Mouse (Mus musculus) layer of hippocampus, postnatal 10 days (tissue): ENCODE measurements around the gene Xpr1. TPM values are rescaled to one million over a fixed set of nuclear protein-coding genes. Genes with fewer than 3 reads are reported as not detected.
A peak's percentile ranks its signal among the peaks of the same experiment; 100 is the strongest.

Experiments
- DNase-seq, 2 experiments: peaks; one replicate each; pipeline ENCODE4 v3.0.0; 2021; ENCODE audit warnings: low spot score in 2 of 2
- long read RNA-seq: library from polyadenylated mRNA; stranded (forward); transcript quantifications from one replicate; pipeline ENCODE4 v2.0.0, GENCODE M21; 2023
- total RNA-seq, 2 experiments: library from RNA; stranded (reverse); gene quantifications; 2 replicates each; pipeline ENCODE4 v1.2.3; 2021

The Xpr1 gene
- 100 to 1,000 TPM in 1 of 2 experiments, 10 to 100 TPM in 1; 99.4 to 105 TPM for total RNA-seq
- long read RNA-seq, partial matches to known transcripts, result 0 of 14 reads
- long read RNA-seq, other reads (novel, unspliced or antisense), result 14 of 14 reads

DNA sequence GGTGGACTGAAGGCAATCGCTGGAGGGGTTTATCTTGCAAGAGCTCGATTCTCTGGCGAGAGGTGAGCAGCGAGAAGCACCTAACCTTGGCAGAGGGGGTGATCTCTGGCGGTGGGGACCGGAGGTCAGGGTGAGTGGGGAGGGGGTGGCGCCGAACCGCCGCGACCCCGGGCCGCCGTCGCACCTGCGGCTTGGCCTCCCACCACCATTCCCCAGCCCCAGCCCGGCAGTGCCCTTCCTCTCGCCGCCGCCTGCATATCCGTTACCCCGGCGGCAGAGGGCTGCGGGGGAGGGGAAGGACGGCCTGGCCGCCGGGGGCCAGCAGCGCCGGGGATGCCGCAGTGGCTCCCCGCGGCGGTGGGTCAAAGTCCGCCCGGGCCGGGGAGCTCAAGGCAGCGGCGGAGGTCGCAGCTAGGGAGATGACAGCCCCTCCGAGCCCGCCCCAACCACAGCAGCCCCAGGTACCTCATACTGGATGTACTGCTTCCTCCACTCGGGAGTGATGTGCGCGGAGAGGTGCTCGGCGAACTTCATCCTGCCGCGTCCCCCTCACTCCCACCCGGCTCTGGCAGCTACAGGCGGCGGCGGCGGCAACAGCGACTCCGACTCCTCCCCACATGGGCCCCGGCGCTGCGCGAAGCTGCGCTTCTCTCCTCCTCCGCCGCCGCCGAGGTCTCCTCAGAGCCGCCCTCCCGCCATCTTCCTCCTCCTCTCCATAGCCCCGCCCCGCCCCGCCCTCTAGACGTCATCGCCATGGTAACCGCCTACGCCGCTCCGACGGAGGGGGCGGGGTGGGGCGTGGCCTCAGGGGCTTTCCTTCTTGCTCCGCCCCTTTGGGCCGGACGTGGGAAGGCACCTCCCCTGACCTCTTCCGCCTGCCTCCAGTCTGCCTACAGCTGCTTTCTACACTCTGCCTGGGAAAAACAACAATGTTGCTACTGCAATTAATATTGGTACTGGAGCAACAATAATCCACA lies at the start of gene Xpr1:
Gene Xpr1 (minus strand): TSS at position 715 of the 977 bp plus-strand sequence.
- DNase-seq, result peak; percentile 95 to 97

DNA sequence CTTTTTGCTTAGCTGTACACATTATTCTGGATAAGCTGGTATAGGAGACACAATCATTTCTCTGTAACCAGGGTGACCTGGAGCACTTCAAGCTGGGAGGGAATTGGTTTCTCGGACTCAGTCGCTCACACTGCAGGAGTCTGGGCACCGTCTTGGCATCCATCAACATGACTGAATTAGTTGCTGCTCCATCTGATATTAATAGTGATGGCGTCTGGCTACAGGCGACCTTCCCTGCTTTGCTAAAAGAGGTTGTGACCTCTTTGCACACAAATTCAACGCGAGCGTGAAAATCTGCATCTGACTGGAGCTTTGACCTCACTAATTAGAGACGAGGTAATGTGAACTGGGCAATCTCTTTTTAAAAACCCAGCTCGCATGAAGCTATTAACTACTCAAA lies 46.2 kb upstream of the Xpr1 start:
- DNase-seq, result no peak

GRCm38 (mm10) chr1:155462582-155462981 lies 45.4 kb upstream of the Xpr1 start:
- no peak for DNase-seq

GRCm38 (mm10) chr1:155457532-155457931 lies 40.3 kb upstream of the Xpr1 start:
- DNase-seq, result no peak

DNA sequence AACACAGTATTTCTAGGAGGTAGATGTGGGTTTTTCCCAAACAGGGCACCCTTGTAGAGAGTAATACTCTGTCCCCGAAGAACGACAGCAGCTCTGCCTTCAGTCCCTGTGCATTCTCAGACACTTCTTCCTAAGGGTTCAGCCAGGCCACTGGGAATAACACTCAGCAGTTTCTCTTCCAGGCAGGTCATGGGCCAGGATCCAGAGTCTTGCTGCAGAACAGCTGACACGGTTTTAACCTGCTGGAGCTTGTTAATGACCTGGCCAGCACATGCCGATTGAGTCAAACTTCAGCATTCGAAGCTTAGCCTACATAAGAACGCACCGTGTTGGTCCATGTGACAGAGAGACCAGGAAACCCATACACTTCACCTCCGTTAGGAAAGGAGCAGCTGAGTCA lies 36.0 kb upstream of the Xpr1 start:
- DNase-seq, result no peak

DNA sequence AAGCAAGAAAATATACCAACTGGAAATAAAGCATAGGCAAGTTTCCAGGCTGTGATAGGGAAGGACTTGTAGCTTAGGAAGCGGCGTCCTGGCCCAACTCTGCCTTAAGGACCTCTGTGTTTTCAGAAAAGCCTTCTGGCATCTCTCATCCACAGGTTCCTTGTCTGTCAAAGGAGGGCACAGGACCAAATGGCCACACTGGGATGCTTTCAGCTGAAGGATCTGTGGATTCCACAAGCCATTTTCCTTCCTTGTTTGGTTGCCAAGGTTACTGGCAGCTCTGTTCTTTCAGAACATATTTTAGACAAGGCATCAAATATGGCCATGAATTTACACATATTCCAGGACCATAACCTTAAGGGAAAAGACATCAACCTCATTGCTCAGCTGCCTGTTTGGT lies 31.7 kb upstream of the Xpr1 start:
- peak in 1 of 2 experiments; percentile 31 for DNase-seq

GRCm38 (mm10) chr1:155447277-155447676 lies 30.1 kb upstream of the Xpr1 start:
- DNase-seq, result no peak

GRCm38 (mm10) chr1:155443115-155443514 lies 25.9 kb upstream of the Xpr1 start:
- DNase-seq, result no peak

- DNase-seq, result peak; percentile 26 to 27
Measured at GRCm38 (mm10) chr1:155442521-155443001, 25.3 kb upstream of the Xpr1 start.

DNA sequence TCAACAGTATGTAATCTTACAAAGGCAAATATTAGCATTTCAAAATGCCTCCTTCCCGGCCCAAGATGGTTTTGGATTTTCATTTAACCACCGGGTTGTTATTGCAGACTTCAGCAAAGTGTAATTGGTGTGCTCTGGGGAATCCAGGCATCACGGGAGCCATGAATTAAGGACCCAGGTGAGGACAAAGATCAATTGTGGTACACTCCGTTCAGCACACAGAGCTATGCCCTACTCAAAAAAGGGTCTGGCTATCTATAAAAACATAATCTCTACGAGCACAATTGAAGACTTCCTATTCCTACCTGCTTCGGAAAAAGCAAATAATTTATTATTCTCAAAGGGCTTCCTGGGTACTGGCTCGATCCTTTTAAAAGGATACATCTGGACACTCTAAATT lies 22.3 kb upstream of the Xpr1 start:
- DNase-seq, result no peak

- DNase-seq, result no peak
Measured at GRCm38 (mm10) chr1:155438525-155438924, 21.3 kb upstream of the Xpr1 start.

GRCm38 (mm10) chr1:155429304-155429703 lies 12.1 kb upstream of the Xpr1 start:
- DNase-seq, result no peak

DNA sequence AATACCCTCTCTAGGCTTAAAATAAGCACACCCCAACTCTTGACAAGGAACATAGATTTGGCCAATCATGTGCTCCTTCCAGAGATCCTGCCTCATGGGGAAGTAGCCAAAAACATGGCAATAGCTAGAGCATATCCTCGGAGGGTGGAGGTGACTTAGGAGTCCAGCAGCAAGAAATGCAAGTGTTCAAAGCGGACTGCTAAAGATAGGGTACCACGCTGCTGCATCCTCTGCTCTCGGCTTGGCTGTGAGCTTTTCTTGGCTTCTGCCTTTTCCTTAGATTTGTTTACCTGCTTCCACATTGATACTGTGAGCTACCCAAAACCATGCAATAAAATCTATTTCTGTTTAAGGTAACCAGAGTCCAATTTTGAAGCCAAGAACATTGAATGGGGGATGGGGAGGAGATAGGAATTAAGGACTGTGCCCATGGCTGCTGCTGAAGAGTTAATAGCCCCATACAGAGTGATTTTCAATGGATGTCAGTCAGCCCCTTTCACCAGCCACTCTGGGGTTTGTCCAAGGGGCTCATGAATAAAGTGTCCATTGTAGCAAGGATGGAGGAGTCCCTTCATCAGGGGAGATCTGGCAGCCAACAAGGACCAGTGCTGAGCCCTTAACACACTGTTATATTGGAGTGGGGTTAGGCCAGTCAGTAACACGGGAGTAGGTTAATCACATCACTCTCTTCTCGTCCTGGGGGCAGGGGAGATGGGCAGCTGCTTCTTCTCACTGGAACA lies 10.1 kb upstream of the Xpr1 start:
- DNase-seq, result no peak

- no peak for DNase-seq
Measured at GRCm38 (mm10) chr1:155425743-155426315, 8.6 kb upstream of the Xpr1 start.

DNA sequence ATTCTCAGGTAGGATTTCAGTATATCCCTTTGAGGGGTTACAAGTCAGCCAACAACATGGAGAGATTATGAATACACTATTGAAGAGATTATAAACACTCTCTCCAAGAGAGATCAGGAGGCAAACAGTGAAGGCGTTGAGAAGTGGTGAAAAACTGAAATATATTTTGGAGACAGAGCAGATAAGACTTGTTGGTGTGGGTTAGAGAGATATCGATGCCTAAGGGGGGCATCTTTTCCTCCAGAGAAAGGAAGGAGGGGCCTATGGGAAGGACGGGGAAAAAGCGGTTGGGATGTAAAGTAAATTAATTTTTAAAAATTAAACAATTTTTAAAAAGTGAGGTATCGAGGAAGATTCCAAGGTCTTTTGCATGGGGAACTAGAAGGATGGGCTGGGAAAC lies 8.1 kb upstream of the Xpr1 start:
- no peak for DNase-seq

DNA sequence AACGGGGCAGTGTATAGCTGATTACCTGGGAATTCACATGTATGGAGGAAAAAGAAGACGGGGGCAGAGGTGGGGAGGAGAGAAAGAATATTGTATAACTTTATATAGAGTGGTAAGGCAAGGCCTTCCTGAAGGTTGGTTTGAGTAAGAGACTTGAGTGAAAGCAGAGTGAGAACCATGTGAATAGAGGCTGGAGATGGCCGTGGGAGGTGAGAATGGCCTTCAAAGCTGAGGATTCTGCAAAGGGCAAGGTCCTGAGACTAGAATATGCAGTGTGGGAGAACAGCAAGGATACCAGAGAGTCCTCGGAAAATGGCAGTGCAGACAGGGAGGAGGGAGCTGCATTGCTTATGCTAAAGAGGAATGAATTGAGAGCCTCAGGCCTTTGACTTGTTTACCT lies 6.6 kb upstream of the Xpr1 start:
- no peak for DNase-seq

- DNase-seq, result no peak
Measured at GRCm38 (mm10) chr1:155422022-155422421, 4.8 kb upstream of the Xpr1 start.

- DNase-seq, result no peak
Measured at GRCm38 (mm10) chr1:155416147-155416700, 991 bp downstream of the Xpr1 start.

DNA sequence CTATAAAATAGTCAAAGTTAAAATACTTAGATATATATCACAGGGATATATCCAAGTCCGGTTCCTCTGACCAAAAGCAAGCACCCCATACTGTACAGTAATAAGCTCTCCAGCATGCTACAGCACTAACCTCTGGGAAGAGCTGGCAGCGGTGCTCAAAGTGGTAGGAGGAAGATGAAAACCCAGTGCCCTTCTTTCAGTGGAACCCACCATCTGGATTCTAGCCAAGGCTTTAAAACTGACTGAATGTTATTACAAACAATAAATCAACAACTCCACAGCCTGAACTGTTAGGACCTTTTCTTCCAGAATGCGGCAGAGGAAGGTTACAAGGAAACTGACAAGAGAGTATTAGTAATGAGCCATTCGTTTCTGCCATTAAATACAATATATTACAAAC lies 1.8 kb downstream of the Xpr1 start:
- no peak for DNase-seq

DNA sequence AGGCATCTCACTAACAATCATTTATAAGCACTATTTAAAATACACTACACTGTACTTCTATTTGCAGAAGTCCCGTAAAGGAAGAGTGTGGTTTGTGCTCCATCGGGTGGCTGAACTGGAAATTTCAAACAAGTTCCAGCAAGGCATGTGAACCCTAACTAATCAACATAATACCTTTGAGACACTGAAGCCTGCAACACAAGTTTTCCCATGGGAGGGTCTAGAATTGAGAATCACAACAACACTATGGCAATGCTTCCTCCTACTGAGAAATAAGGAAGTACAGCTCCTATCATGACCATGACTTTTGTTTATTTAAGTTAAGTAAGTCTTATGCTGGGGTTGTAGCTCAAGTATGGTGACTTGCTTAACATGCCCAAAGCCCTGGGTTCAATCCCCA lies 4.5 kb downstream of the Xpr1 start:
- no peak for DNase-seq

DNA sequence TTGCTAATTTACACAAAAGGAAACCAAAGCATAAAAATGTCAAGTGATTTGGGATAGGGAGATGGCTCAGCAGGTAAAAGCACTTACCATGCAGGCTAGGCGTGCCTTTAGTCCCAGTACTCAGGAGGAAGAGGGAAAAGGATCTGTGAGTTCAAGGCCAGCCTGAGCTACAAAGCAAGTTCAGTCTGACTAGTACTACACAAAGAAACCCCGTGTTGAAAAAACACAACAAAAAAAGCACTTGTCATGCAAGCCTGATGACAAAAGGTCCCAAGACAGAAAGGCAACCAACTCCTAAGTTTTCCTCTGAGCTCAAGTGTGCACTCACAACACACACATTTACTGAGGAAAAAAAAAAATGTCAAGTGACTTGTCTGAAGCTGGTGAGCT lies 8.6 kb downstream of the Xpr1 start:
- DNase-seq, result no peak
